Mouse (Mus musculus) forebrain, postnatal 0 days (tissue): Measurements from ENCODE around the gene Jakmip3. TPM values are rescaled to one million over a fixed set of nuclear protein-coding genes. Genes with fewer than 3 reads are reported as not detected.

ENCODE experiments used
- ATAC-seq: fragments of 200-750 bp; cut with Nextera tagmentation; 2 replicates; pipeline ENCODE4 v1.8.0; 2017; ENCODE audit warnings: mild to moderate bottlenecking, moderate library complexity
- DNase-seq: peaks from one replicate; pipeline ENCODE4 v3.0.0-alpha.2; 2015
- H3K27ac ChIP-seq: fragments of 300-500 bp; sonication (generic); 2 replicates; pipeline ENCODE4 v1.5.1; 2014; ENCODE audit warnings: low read depth, mild to moderate bottlenecking, antibody characterized with exemption, low read length, moderate library complexity, mixed read lengths
- H3K27me3 ChIP-seq: fragments of 300-500 bp; sonication (generic); 2 replicates; pipeline ENCODE4 v1.6.1; 2014; ENCODE audit warnings: mild to moderate bottlenecking, low read length, mixed read lengths; ENCODE audit not compliant: insufficient read depth
- H3K36me3 ChIP-seq: fragments of 300-500 bp; sonication (generic); 2 replicates; pipeline ENCODE4 v1.6.1; 2014; ENCODE audit warnings: mild to moderate bottlenecking, moderate library complexity; ENCODE audit not compliant: insufficient read depth
- H3K4me1 ChIP-seq: fragments of 300-500 bp; sonication (generic); 2 replicates; pipeline ENCODE4 v1.6.1; 2014; ENCODE audit warnings: antibody characterized with exemption; ENCODE audit not compliant: insufficient read depth
- H3K4me2 ChIP-seq: fragments of 300-500 bp; sonication (generic); 2 replicates; pipeline ENCODE4 v1.6.1; 2014; ENCODE audit warnings: low read depth, mild to moderate bottlenecking, moderate library complexity
- H3K4me3 ChIP-seq: fragments of 300-500 bp; sonication (generic); 2 replicates; pipeline ENCODE4 v1.5.1; 2014; ENCODE audit warnings: low read depth, low read length, mixed read lengths
- H3K9ac ChIP-seq: fragments of 300-500 bp; sonication (generic); 2 replicates; pipeline ENCODE4 v1.6.1; 2014; ENCODE audit warnings: mild to moderate bottlenecking
- H3K9me3 ChIP-seq: fragments of 300-500 bp; sonication (generic); 2 replicates; pipeline ENCODE4 v1.6.1; 2016; ENCODE audit warnings: low read length
- CTCF ChIP-seq: sonication (generic); IDR thresholded peaks from 2 replicates; pipeline ENCODE4 v1.5.1; 2016; ENCODE audit warnings: antibody characterized with exemption, control low read depth, low read depth
- WGBS: fragments of 180-500 bp; shearing (Covaris S2); extraction: QIAGEN DNeasy Blood & Tissue Kit; methylation state at CpG from one replicate; pipeline ENCODE4 v1.1.7; 2014; 5-methylcytosine and 5-hydroxymethylcytosine counted together
- polyA plus RNA-seq: library from polyadenylated mRNA; unstranded; fragments of >200 nt; fragmentation: Nextera tagmentation; extraction: Ambion mirVana; gene quantifications from 2 replicates; pipeline ENCODE4 v1.2.1, GENCODE M21; 2015
- total RNA-seq: library from RNA; depleted of rRNA; stranded (reverse); fragments of >200 nt; gene quantifications from 2 replicates; pipeline ENCODE4 v1.2.3, GENCODE M21; 2014

Gene Jakmip3
- total and polyA plus RNA-seq, 2 experiments from 2014 or later = 5.7 to 13.9 TPM

DNA sequence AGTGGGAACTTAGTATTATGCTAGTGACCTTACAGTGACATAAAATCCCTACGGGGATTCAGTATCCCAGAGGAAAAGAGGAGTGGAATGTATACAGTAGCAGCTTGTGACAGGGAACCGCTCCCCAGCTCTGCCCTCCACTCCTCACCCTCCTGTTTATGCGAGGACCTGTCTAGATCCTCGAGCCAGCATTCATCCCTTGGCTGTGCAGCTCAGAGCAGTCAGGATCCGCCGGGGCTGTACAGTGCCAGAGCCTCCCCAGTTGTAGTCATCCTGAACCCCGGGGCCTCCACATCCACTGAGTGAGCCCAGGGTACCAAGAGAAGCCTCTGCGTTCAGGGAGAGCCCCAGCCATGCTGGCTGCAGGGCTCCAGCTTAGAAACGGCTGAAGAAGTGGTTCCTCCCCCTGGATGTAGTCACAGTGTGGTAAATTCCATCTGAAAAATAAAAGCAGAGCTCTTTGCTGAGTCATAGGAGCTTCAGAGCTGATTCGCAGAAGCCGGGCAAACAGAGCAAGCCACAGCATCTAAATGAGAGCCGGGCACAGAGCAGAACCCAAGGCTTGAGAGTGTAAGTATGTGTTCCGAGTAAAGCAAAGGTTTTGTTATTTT, 27.6 kb downstream of the Jakmip3 start:
- 57% methylated on average over 13 of the region's 13 CpGs for WGBS
- Histone ChIP-seq H3K4me1 (no peaks in the 10 kb centered on the region), H3K9ac (no peak overlapping the region), H3K27ac (no peak overlapping the region), H3K4me2 (no peak overlapping the region), H3K4me3 (no peak overlapping the region), H3K27me3 (no peaks in the 10 kb centered on the region), H3K36me3 (no peaks in the 10 kb centered on the region), H3K9me3 (no peaks in the 10 kb centered on the region)
- no peak for TF ChIP-seq CTCF
- peak; percentile 67 for ATAC-seq
- no peak for DNase-seq

DNA sequence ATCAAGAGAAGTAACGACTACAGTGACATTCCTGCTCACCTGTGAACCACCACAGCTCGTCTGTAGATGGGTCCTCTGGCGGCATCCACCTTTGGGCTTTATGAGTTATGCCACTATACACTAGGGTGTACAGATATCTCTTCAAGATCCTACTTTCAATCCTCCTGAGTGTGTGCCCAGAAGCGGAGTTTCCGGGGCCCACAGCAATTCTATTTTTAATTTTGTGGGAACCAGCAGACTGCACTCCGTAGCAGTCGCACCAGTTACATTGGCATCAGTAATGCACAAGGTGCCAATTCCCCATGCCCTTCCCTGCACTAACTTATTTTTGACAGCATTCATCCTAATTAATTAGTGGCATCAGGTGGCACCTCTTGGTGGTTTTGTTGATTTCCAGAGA, 37.0 kb downstream of the Jakmip3 start:
- DNase-seq (no peak), ATAC-seq (no peak)
- H3K9ac ChIP-seq = no peak overlapping the region
- WGBS = 74% methylated on average over 7 of the region's 7 CpGs
- no peak overlapping the region for H3K4me3 ChIP-seq
- no peaks in the 10 kb centered on the region for H3K27me3 ChIP-seq
- H3K36me3 ChIP-seq = no peaks in the 10 kb centered on the region
- no peak overlapping the region for H3K4me2 ChIP-seq
- no peaks in the 10 kb centered on the region for H3K9me3 ChIP-seq
- no peak for TF ChIP-seq CTCF
- no peak overlapping the region for H3K27ac ChIP-seq
- H3K4me1 ChIP-seq = no peaks in the 10 kb centered on the region

DNA sequence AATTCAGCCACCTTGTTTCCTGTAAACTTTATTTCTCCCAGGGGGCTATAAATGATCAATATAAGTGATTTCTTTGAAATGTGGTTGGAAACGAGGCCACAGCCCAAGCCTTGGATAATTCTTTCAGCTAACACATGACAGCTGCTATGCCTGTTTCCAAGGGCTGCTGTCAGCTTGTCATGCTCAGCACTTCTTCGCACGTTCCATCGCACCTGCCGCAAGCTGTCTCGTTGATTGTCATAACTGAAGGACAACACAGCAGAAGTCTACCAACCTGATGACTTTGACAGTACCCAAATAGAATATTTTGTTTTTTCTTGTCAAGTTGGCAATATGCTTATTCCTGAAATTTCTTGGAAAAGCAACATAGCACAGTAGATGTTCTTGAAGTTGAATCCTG, 44.0 kb downstream of the Jakmip3 start:
- no peak overlapping the region for H3K4me2 ChIP-seq

GRCm38 (mm10) chr7:138989156-138989555, 48.6 kb downstream of the Jakmip3 start:
- WGBS = 70% methylated on average over 9 of the region's 9 CpGs
- H3K27ac ChIP-seq = no peak overlapping the region
- no peak overlapping the region for H3K4me3 ChIP-seq
- ATAC-seq (no peak), DNase-seq (no peak)
- no peaks in the 10 kb centered on the region for H3K9me3 ChIP-seq
- H3K4me1 ChIP-seq = no peaks in the 10 kb centered on the region
- H3K4me2 ChIP-seq = no peak overlapping the region
- H3K27me3 ChIP-seq = no peaks in the 10 kb centered on the region
- TF ChIP-seq CTCF = no peak
- H3K9ac ChIP-seq = no peak overlapping the region
- no peaks in the 10 kb centered on the region; the same call in 1 of the 2 replicates for H3K36me3 ChIP-seq

More for the DNA sequence above, 44.0 kb downstream of the Jakmip3 start:
- Histone ChIP-seq H3K27me3 (no peaks in the 10 kb centered on the region), H3K9me3 (no peaks in the 10 kb centered on the region), H3K27ac (no peak overlapping the region), H3K4me3 (no peak overlapping the region), H3K9ac (no peak overlapping the region), H3K4me1 (no peaks in the 10 kb centered on the region), H3K36me3 (no peaks in the 10 kb centered on the region)
- DNase-seq (peak; percentile 55), ATAC-seq (peak; percentile 65)
- no peak for TF ChIP-seq CTCF
- 48% methylated on average over 6 of the region's 6 CpGs for WGBS

GRCm38 (mm10) chr7:139002692-139003091, 62.2 kb downstream of the Jakmip3 start:
- Histone ChIP-seq H3K9me3 (no peaks in the 10 kb centered on the region), H3K27ac (no peak overlapping the region), H3K27me3 (no peaks in the 10 kb centered on the region), H3K4me2 (no peak overlapping the region), H3K9ac (no peak overlapping the region), H3K36me3 (no peaks in the 10 kb centered on the region), H3K4me3 (no peak overlapping the region), H3K4me1 (no peaks in the 10 kb centered on the region)
- no peak for TF ChIP-seq CTCF
- DNase-seq = no peak
- 86% methylated on average over 9 of the region's 9 CpGs for WGBS
- ATAC-seq = no peak

DNA sequence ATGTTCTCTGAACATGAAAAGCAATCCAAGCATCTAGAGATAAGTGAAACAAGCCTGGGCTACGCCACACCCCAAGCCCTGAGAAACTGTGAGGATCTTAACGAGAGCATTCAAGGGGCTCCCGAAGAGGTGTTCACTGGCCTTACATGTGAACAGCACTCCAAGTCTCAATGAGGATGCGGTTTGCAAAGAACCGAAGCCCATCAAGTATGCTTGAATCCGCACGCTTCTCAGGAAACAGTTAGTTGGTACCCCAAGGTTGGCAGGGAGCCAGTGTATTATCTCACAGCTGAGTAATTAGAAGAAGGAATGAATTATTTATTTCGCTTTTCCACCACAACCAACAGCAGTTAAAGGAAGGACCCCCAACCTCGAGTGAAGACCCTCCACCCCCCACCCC, 62.7 kb downstream of the Jakmip3 start:
- Histone ChIP-seq H3K4me1 (no peaks in the 10 kb centered on the region), H3K36me3 (no peaks in the 10 kb centered on the region), H3K4me3 (no peak overlapping the region), H3K9me3 (no peaks in the 10 kb centered on the region), H3K4me2 (no peak overlapping the region), H3K27ac (no peak overlapping the region), H3K27me3 (no peaks in the 10 kb centered on the region), H3K9ac (no peak overlapping the region)
- DNase-seq (peak; percentile 74), ATAC-seq (no peak; the same call in 1 of the 2 replicates)
- 19% methylated on average over 9 of the region's 9 CpGs for WGBS
- TF ChIP-seq CTCF = no peak

GRCm38 (mm10) chr7:139009786-139010502, 69.4 kb downstream of the Jakmip3 start:
- no peak overlapping the region for H3K4me2 ChIP-seq
- no peak overlapping the region for H3K27ac ChIP-seq

More at GRCm38 (mm10) chr7:139009786-139010502, 69.4 kb downstream of the Jakmip3 start:
- Histone ChIP-seq H3K9me3 (no peaks in the 10 kb centered on the region), H3K36me3 (peaks cover 4% of the 10 kb centered on the region; the same call in 1 of the 2 replicates), H3K27me3 (no peaks in the 10 kb centered on the region), H3K4me3 (no peak overlapping the region), H3K9ac (no peak overlapping the region), H3K4me1 (no peaks in the 10 kb centered on the region)
- WGBS = 49% methylated on average over 7 of the region's 7 CpGs
- TF ChIP-seq CTCF = no peak
- DNase-seq = no peak
- no peak for ATAC-seq
